Mouse (Mus musculus) embryonic facial prominence, embryonic 15.5 days (tissue): ENCODE measurements around the gene Atp1b1. TPM values are rescaled to one million over a fixed set of nuclear protein-coding genes. Genes with fewer than 3 reads are reported as not detected.

ENCODE experiments used
- ATAC-seq: fragments of 200-750 bp; cut with Nextera tagmentation; 2 replicates; pipeline ENCODE4 v1.8.0; 2017; ENCODE audit warnings: low read depth, moderate TSS enrichment; ENCODE audit not compliant: insufficient number of reproducible peaks, low FRiP score, low TSS enrichment
- H3K27ac ChIP-seq: fragments of 300-500 bp; sonication (generic); replicated peaks from 2 replicates; pipeline ENCODE4 v1.5.1; 2015; ENCODE audit warnings: mild to moderate bottlenecking, inconsistent platforms
- H3K27me3 ChIP-seq: fragments of 300-500 bp; sonication (generic); 2 replicates; pipeline ENCODE4 v1.6.1; 2015; ENCODE audit warnings: inconsistent platforms
- H3K36me3 ChIP-seq: fragments of 300-500 bp; sonication (generic); 2 replicates; pipeline ENCODE4 v1.6.1; 2015; ENCODE audit warnings: mild to moderate bottlenecking, inconsistent platforms
- H3K4me1 ChIP-seq: fragments of 300-500 bp; sonication (generic); 2 replicates; pipeline ENCODE4 v1.6.1; 2015; ENCODE audit warnings: inconsistent platforms
- H3K4me2 ChIP-seq: fragments of 300-500 bp; sonication (generic); replicated peaks from 2 replicates; pipeline ENCODE4 v1.6.1; 2015; ENCODE audit warnings: mild to moderate bottlenecking, inconsistent platforms
- H3K4me3 ChIP-seq: fragments of 300-500 bp; sonication (generic); replicated peaks from 2 replicates; pipeline ENCODE4 v1.5.1; 2015; ENCODE audit warnings: mild to moderate bottlenecking, inconsistent platforms
- H3K9ac ChIP-seq: fragments of 300-500 bp; sonication (generic); 2 replicates; pipeline ENCODE4 v1.6.1; 2015; ENCODE audit warnings: inconsistent platforms
- H3K9me3 ChIP-seq: fragments of 300-500 bp; sonication (generic); replicated peaks from 2 replicates; pipeline ENCODE4 v1.6.1; 2016; ENCODE audit warnings: inconsistent platforms
- WGBS: fragments of 180-500 bp; shearing (Covaris S2); methylation state at CpG from one replicate; pipeline ENCODE4 v1.1.7; 2015; 5-methylcytosine and 5-hydroxymethylcytosine counted together
- polyA plus RNA-seq: library from polyadenylated mRNA; unstranded; fragments of >200 nt; fragmentation: Nextera tagmentation; extraction: Ambion mirVana; gene quantifications from 2 replicates; pipeline ENCODE4 v1.2.1, GENCODE M21; 2015

Atp1b1 gene
- 46.1 and 49.7 TPM in 2 replicates for polyA plus RNA-seq

- Histone ChIP-seq H3K9ac (peak within 1 kb of the TSS; percentile 29), H3K36me3 (no peaks in the 10 kb centered on the region), H3K4me2 (peak within 1 kb of the TSS; percentile 92), H3K9me3 (no peaks in the 10 kb centered on the region), H3K27me3 (peaks cover 53% of the 10 kb centered on the region), H3K27ac (peak within 1 kb of the TSS; percentile 67), H3K4me1 (peaks cover 33% of the 10 kb centered on the region), H3K4me3 (peak within 1 kb of the TSS; percentile 71)
- WGBS = under 1% methylated on average over 35 of the region's 35 CpGs
- ATAC-seq = peak; percentile 92
These were observed at the start of gene Atp1b1 for GRCm38 (mm10) chr1:164458245-164458613. Atp1b1 (minus strand) TSS chr1:164458355.

- H3K9ac ChIP-seq = no peak overlapping the region
- H3K27me3 ChIP-seq = no peaks in the 10 kb centered on the region
- no peaks in the 10 kb centered on the region for H3K4me1 ChIP-seq
- H3K4me2 ChIP-seq = no peak overlapping the region
- H3K4me3 ChIP-seq = no peak overlapping the region
- no peaks in the 10 kb centered on the region for H3K9me3 ChIP-seq
- WGBS = 76% methylated on average over 3 of the region's 3 CpGs
- H3K36me3 ChIP-seq = no peaks in the 10 kb centered on the region
- no peak overlapping the region for H3K27ac ChIP-seq
- no peak for ATAC-seq
These were observed 46.9 kb upstream of the Atp1b1 start for GRCm38 (mm10) chr1:164505096-164505495.

GRCm38 (mm10) chr1:164503140-164503730 lies 45.1 kb upstream of the Atp1b1 start:
- Histone ChIP-seq H3K4me1 (no peaks in the 10 kb centered on the region), H3K9me3 (no peaks in the 10 kb centered on the region), H3K36me3 (no peaks in the 10 kb centered on the region), H3K4me2 (no peak overlapping the region), H3K27me3 (no peaks in the 10 kb centered on the region), H3K9ac (no peak overlapping the region), H3K4me3 (no peak overlapping the region), H3K27ac (no peak overlapping the region)
- no peak for ATAC-seq
- WGBS = 31% methylated on average over 8 of the region's 8 CpGs

GRCm38 (mm10) chr1:164502231-164502630 lies 44.1 kb upstream of the Atp1b1 start:
- Histone ChIP-seq H3K4me1 (no peaks in the 10 kb centered on the region), H3K4me2 (no peak overlapping the region)
- WGBS = 68% methylated on average over 7 of the region's 7 CpGs

GRCm38 (mm10) chr1:164494741-164495512 lies 36.8 kb upstream of the Atp1b1 start:
- no peak for ATAC-seq
- 61% methylated on average over 8 of the region's 8 CpGs for WGBS
- no peak overlapping the region for H3K4me2 ChIP-seq

More at GRCm38 (mm10) chr1:164502231-164502630, 44.1 kb upstream of the Atp1b1 start:
- no peak overlapping the region for H3K4me3 ChIP-seq
- no peaks in the 10 kb centered on the region for H3K9me3 ChIP-seq
- no peaks in the 10 kb centered on the region for H3K27me3 ChIP-seq
- H3K36me3 ChIP-seq = no peaks in the 10 kb centered on the region
- no peak overlapping the region for H3K27ac ChIP-seq
- no peak for ATAC-seq
- no peak overlapping the region for H3K9ac ChIP-seq

GRCm38 (mm10) chr1:164494215-164494614 lies 36.1 kb upstream of the Atp1b1 start:
- H3K4me3 ChIP-seq = no peak overlapping the region

More at GRCm38 (mm10) chr1:164494741-164495512, 36.8 kb upstream of the Atp1b1 start:
- H3K36me3 ChIP-seq = no peaks in the 10 kb centered on the region
- H3K4me1 ChIP-seq = 0 out of 2 replicates have a peak, but pooled peaks cover 3% of the 10 kb centered on the region
- no peak overlapping the region for H3K27ac ChIP-seq
- H3K9ac ChIP-seq = no peak overlapping the region
- H3K27me3 ChIP-seq = no peaks in the 10 kb centered on the region
- no peak overlapping the region for H3K4me3 ChIP-seq
- H3K9me3 ChIP-seq = no peaks in the 10 kb centered on the region

GRCm38 (mm10) chr1:164493042-164493705 lies 35.0 kb upstream of the Atp1b1 start:
- Histone ChIP-seq H3K36me3 (no peaks in the 10 kb centered on the region), H3K27ac (no peak overlapping the region), H3K9me3 (no peaks in the 10 kb centered on the region), H3K4me1 (0 out of 2 replicates have a peak, but pooled peaks cover 3% of the 10 kb centered on the region), H3K9ac (no peak overlapping the region), H3K4me2 (no peak overlapping the region), H3K27me3 (no peaks in the 10 kb centered on the region), H3K4me3 (no peak overlapping the region)
- 72% methylated on average over 8 of the region's 8 CpGs for WGBS
- ATAC-seq = no peak

More at GRCm38 (mm10) chr1:164494215-164494614, 36.1 kb upstream of the Atp1b1 start:
- Histone ChIP-seq H3K9ac (no peak overlapping the region), H3K4me1 (0 out of 2 replicates have a peak, but pooled peaks cover 3% of the 10 kb centered on the region), H3K27ac (0 out of 2 replicates have a peak overlapping the region, but pooled peaks have one; percentile 1), H3K36me3 (no peaks in the 10 kb centered on the region), H3K27me3 (no peaks in the 10 kb centered on the region), H3K4me2 (no peak overlapping the region), H3K9me3 (no peaks in the 10 kb centered on the region)
- WGBS = 49% methylated on average over 4 of the region's 4 CpGs
- ATAC-seq = no peak

GRCm38 (mm10) chr1:164492476-164492875 lies 34.3 kb upstream of the Atp1b1 start:
- Histone ChIP-seq H3K4me3 (no peak overlapping the region), H3K4me1 (0 out of 2 replicates have a peak, but pooled peaks cover 3% of the 10 kb centered on the region), H3K9me3 (no peaks in the 10 kb centered on the region), H3K27me3 (no peaks in the 10 kb centered on the region), H3K27ac (no peak overlapping the region), H3K9ac (no peak overlapping the region), H3K4me2 (no peak overlapping the region), H3K36me3 (no peaks in the 10 kb centered on the region)
- WGBS = 69% methylated on average over 3 of the region's 3 CpGs
- no peak for ATAC-seq

- ATAC-seq = no peak
- WGBS = 77% methylated on average over 3 of the region's 3 CpGs
- Histone ChIP-seq H3K9me3 (no peaks in the 10 kb centered on the region), H3K4me1 (0 out of 2 replicates have a peak, but pooled peaks cover 3% of the 10 kb centered on the region), H3K36me3 (no peaks in the 10 kb centered on the region), H3K27ac (no peak overlapping the region), H3K4me2 (no peak overlapping the region), H3K9ac (no peak overlapping the region), H3K27me3 (no peaks in the 10 kb centered on the region), H3K4me3 (no peak overlapping the region)
These were observed 31.9 kb upstream of the Atp1b1 start for GRCm38 (mm10) chr1:164489961-164490594.

- no peak for ATAC-seq
- H3K36me3 ChIP-seq = no peaks in the 10 kb centered on the region
These were observed 25.6 kb upstream of the Atp1b1 start for GRCm38 (mm10) chr1:164483728-164484127.

GRCm38 (mm10) chr1:164482833-164483232 lies 24.7 kb upstream of the Atp1b1 start:
- no peak overlapping the region for H3K4me3 ChIP-seq
- H3K36me3 ChIP-seq = no peaks in the 10 kb centered on the region
- no peak overlapping the region for H3K9ac ChIP-seq
- no peaks in the 10 kb centered on the region for H3K9me3 ChIP-seq
- no peaks in the 10 kb centered on the region for H3K4me1 ChIP-seq
- H3K27ac ChIP-seq = no peak overlapping the region
- H3K27me3 ChIP-seq = peaks cover 3% of the 10 kb centered on the region; the same call in 1 of the 2 replicates
- WGBS = 54% methylated on average over 3 of the region's 3 CpGs
- H3K4me2 ChIP-seq = no peak overlapping the region
- ATAC-seq = no peak

More at GRCm38 (mm10) chr1:164483728-164484127, 25.6 kb upstream of the Atp1b1 start:
- Histone ChIP-seq H3K4me2 (no peak overlapping the region), H3K4me1 (no peaks in the 10 kb centered on the region), H3K9me3 (no peaks in the 10 kb centered on the region), H3K27me3 (peaks cover 3% of the 10 kb centered on the region; the same call in 1 of the 2 replicates), H3K4me3 (no peak overlapping the region), H3K27ac (no peak overlapping the region), H3K9ac (no peak overlapping the region)
